Mouse (Mus musculus) forebrain, embryonic 10.5 days (tissue): ENCODE measurements around the gene Lgr6. TPM values are rescaled to one million over a fixed set of nuclear protein-coding genes. Genes with fewer than 3 reads are reported as not detected.

Experiments
- DNase-seq: peaks from one replicate; pipeline ENCODE4 v3.0.0-alpha.2; 2017; ENCODE audit warnings: low spot score; ENCODE audit errors: extremely low spot score
- H3K27ac ChIP-seq: fragments of 300-500 bp; sonication (generic); 2 replicates; pipeline ENCODE4 v1.5.1; 2016; ENCODE audit warnings: mild to moderate bottlenecking
- H3K27me3 ChIP-seq: fragments of 300-500 bp; sonication (generic); 2 replicates; pipeline ENCODE4 v1.6.1; 2016; ENCODE audit warnings: mild to moderate bottlenecking; ENCODE audit not compliant: poor library complexity, severe bottlenecking
- H3K36me3 ChIP-seq: fragments of 300-500 bp; sonication (generic); replicated peaks from 2 replicates; pipeline ENCODE4 v1.6.1; 2016; ENCODE audit warnings: mild to moderate bottlenecking, moderate library complexity
- H3K4me1 ChIP-seq: fragments of 300-500 bp; sonication (generic); 2 replicates; pipeline ENCODE4 v1.6.1; 2016
- H3K4me3 ChIP-seq: fragments of 300-500 bp; sonication (generic); 2 replicates; pipeline ENCODE4 v1.5.1; 2016; ENCODE audit warnings: mild to moderate bottlenecking, moderate library complexity
- H3K9me3 ChIP-seq: fragments of 300-500 bp; sonication (generic); 2 replicates; pipeline ENCODE4 v1.6.1; 2016; ENCODE audit warnings: mild to moderate bottlenecking, moderate library complexity
- WGBS: fragments of 180-500 bp; shearing (Covaris S2); methylation state at CpG from one replicate; pipeline ENCODE4 v1.1.7; 2016; 5-methylcytosine and 5-hydroxymethylcytosine counted together
- polyA plus RNA-seq: library from polyadenylated mRNA; unstranded; fragments of >200 nt; fragmentation: Nextera tagmentation; extraction: Ambion mirVana; gene quantifications from 2 replicates; pipeline ENCODE4 v1.2.1, GENCODE M21; 2016

Gene Lgr6
- 0.07 and 0.14 TPM in 2 replicates for polyA plus RNA-seq

DNA sequence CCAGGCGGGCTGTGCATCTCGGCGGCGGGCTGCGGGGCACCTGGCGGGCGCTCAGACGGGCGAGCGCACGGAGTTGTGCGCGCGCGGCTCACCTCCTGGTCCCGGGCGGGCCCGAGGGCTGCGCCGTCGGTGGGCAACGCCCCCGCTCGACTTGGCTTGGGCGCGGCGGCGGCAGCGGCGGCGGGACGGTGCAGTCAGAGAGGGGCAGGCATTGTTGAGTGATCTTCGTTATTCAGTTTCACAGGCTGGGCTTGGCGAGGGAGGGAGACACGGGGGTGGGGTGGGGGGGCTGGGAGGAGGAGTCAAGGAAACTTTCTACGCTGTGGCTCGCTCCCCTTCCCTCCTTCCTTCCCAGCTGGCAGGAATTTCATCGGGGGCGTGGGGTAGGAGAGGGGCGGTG is at the start of gene Lgr6:
Gene Lgr6, minus strand, starts transcription at position 153 of the 400 bp plus-strand sequence.
- no peak for DNase-seq
- no peaks in the 10 kb centered on the region for H3K9me3 ChIP-seq
- peak within 1 kb of the TSS; percentile 51 for H3K4me3 ChIP-seq
- H3K36me3 ChIP-seq: no peaks in the 10 kb centered on the region
- WGBS: under 1% methylated on average over 40 of the region's 40 CpGs
- peaks cover 89% of the 10 kb centered on the region for H3K27me3 ChIP-seq
- peaks cover 19% of the 10 kb centered on the region for H3K4me1 ChIP-seq
- no peak within 1 kb of the TSS for H3K27ac ChIP-seq

DNA sequence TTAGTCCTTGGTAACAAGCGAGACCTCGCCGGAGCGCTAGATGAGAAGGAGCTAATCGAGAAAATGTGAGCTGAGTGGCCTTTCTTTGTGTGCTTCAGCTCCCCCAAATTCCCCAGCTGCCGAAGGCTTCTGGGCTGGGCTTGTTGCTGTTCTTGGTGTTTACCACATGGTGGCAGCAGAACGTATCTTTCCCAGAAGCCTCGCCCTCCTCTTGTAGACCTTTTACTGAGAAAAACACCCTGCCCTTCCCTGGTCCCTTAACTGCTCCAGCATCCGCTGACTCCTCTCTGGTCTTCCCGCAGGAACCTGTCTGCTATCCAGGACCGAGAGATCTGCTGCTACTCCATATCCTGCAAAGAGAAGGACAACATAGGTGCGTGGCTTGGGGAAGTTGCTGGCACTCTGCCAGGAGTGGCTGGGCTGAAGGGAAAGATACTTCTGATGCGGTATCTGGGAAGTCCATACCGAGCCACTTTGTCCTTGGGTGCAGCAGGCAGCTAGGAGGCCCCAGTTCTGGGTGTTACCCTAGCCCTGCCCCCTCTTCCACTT is 49.4 kb upstream of the Lgr6 start:
- H3K27me3 ChIP-seq: no peaks in the 10 kb centered on the region
- H3K4me1 ChIP-seq: peaks cover 29% of the 10 kb centered on the region
- H3K9me3 ChIP-seq: no peaks in the 10 kb centered on the region
- peak; percentile 79 for DNase-seq
- peak overlapping the region; percentile 42 for H3K4me3 ChIP-seq
- 3% methylated on average over 14 of the region's 14 CpGs for WGBS
- H3K36me3 ChIP-seq: peaks cover 46% of the 10 kb centered on the region
- H3K27ac ChIP-seq: peak overlapping the region; percentile 86

DNA sequence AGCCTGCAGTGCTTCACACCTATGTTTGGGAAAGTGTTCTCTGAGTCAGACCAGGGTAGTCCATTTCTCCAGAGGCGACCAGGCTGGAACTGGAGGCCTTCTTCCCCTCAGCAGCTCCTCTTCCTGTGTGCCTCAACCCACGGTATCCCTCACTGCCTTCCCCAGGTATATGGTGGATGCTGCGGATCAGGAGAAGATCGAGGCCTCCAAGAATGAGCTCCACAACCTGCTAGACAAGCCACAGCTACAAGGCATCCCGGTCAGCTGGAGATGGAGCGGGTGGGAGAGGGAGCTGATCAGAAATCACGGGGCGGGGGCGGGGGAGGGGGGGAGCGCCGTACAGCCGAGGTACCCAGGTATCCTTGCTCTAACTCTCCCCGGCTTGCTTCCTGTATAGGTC is 48.9 kb upstream of the Lgr6 start:
- Histone ChIP-seq H3K27ac (peak overlapping the region; percentile 86), H3K36me3 (peaks cover 46% of the 10 kb centered on the region), H3K4me1 (peaks cover 25% of the 10 kb centered on the region), H3K27me3 (no peaks in the 10 kb centered on the region), H3K9me3 (no peaks in the 10 kb centered on the region), H3K4me3 (peak overlapping the region; percentile 42)
- no peak for DNase-seq
- 19% methylated on average over 13 of the region's 13 CpGs for WGBS

DNA sequence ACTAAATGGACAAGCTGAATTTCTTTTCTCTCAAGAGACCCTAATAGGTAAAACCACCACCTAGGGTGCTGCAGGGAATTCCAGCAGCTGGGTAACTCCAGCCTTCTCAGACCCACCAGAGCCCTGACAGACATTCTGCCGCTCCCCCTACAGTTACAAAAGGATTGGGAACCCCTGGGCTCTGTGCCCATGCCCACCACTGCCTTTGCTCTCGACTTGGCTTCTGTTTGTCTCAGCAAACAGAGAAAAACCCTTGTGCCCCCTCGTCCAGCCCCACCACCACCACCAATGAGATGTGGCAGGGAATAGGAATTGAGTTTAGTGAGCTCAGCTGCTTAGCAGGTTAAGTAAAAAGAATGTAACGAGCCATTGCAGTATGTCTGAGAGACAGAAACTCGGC is 43.9 kb upstream of the Lgr6 start:
- no peak for DNase-seq
- Histone ChIP-seq H3K36me3 (peaks cover 18% of the 10 kb centered on the region), H3K27me3 (peaks cover 21% of the 10 kb centered on the region), H3K4me3 (no peak overlapping the region), H3K4me1 (peaks cover 31% of the 10 kb centered on the region), H3K9me3 (no peaks in the 10 kb centered on the region), H3K27ac (no peak overlapping the region)
- 82% methylated on average over 5 of the region's 5 CpGs for WGBS

DNA sequence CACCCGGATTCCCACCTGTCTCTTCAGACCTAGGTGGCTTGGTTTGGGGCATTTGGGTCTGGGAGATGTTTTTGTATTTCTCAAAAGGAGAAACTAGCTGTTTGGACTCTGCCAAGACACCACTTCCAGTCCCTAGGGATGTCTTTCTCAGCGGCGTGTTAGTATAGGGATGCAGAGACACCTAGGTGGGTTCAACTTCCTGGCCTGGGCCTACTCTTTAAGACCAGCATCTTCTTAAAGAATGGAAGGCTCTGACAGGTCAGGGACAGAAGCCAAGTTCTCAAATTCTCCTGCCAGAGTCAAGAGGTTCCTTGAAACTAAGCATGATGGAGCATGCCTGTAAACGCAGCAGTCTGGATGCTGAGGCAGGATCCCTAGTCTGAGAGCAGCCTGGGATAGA is 43.4 kb upstream of the Lgr6 start:
- Histone ChIP-seq H3K9me3 (no peaks in the 10 kb centered on the region), H3K4me1 (peaks cover 28% of the 10 kb centered on the region), H3K27ac (no peak overlapping the region), H3K4me3 (peak overlapping the region; percentile 96), H3K36me3 (peaks cover 18% of the 10 kb centered on the region), H3K27me3 (peaks cover 26% of the 10 kb centered on the region)
- 83% methylated on average over 4 of the region's 4 CpGs for WGBS
- DNase-seq: no peak

DNA sequence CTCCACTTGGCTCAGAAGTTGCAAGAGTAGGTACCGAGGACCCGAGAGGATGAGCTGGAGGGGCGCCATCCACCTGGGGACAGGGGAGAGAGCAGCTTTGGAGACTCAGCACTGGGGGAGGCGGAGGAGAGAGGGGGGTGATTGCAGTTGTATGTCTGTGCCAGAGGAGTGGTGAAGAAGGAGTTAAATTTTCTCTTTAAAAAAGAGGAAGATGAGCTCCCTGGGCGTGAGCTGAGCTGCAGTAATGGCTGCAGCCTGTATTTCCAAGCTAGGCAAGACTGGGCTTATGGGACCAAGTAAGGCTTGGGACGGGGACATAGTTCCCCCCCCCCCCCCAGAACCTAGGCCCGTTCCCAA is 42.6 kb upstream of the Lgr6 start:
- Histone ChIP-seq H3K27me3 (peaks cover 34% of the 10 kb centered on the region), H3K9me3 (no peaks in the 10 kb centered on the region), H3K36me3 (peaks cover 17% of the 10 kb centered on the region), H3K4me3 (peak overlapping the region; percentile 96), H3K4me1 (peaks cover 28% of the 10 kb centered on the region), H3K27ac (peak overlapping the region; percentile 92)
- DNase-seq: no peak
- WGBS: 4% methylated on average over 7 of the region's 7 CpGs

DNA sequence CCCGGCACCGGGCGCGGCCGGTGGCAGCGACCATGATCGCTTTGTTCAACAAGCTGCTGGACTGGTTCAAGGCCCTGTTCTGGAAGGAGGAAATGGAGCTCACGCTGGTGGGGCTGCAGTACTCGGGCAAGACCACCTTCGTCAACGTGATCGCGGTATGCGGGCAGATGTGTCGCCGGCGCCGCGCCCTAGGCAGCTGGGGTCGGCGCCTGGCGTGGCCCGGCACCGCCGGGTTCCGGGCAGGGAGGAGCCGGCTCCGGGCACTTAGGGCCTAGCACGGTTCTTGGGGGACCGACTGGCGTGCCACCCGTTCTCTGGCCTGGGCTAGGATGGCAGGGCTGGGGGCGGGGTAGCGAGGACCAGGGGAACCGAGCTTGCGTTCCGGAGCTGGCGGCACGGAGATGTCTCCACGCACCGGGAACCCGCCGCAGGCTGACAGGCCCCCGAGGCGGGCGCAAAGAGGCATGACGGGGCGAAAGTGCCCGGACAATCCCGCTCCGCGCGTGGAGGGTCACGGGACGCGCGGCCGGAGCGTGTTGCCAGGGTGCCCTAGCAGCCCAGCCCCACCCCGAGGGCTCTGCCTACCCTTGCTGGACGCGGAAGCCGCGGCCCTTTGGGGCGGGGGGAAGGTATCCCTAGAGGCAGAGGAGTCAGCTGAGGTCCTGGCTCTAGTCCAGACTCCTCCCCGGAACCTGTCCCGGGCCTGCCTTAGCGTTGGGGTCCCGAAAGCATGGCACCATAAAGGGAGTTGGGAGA is 42.0 kb upstream of the Lgr6 start:
- Histone ChIP-seq H3K27me3 (peaks cover 35% of the 10 kb centered on the region), H3K27ac (peak overlapping the region; percentile 92), H3K4me3 (peak overlapping the region; percentile 96), H3K9me3 (no peaks in the 10 kb centered on the region), H3K4me1 (peaks cover 28% of the 10 kb centered on the region), H3K36me3 (peaks cover 12% of the 10 kb centered on the region)
- DNase-seq: peak; percentile 70
- WGBS: under 1% methylated on average over 69 of the region's 69 CpGs

DNA sequence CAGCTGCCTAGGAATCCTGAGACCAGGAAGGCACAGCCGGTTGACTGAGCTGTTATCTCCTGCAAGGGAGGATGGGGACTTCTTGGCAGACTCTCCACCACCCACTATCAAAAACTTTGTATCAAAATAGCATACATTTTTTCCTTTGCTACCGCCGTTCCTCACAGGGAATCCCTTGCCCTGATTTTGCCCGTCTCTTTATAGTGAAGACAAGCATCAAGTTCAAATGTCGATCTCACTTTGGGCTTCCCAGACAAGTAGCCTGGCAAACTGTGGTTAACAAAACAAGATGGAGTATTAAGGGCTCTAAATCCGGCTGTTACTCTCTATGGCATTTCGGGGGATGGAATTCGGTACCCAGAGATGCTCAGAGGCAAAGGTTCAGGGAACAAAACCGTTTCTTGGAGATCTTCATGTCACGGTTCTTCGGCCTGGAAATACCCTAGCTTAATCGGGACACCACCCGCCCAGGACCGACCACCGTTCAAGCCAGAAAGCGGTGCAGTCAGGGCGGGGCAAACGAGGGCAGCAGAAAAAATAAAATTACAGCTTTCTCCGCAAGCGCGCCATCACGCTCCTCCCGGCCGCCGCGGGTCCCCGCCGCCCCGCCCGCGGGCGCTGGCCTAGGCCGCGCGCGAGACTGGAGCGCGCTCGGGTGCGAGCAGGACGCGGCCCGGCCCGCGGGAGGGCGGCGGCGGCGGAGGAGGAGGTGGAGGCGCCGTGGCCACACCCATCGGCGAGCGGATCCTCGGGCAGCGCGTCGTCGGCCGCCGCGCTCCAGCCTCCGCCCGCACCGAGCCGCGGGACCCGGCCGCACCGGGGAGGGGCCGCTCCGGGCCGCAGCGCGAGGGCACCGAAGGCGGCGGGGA is 41.2 kb upstream of the Lgr6 start, which contains the start of gene Arl8a:
Gene Arl8a, plus strand, starts transcription at position 748 of the 869 bp plus-strand sequence.
- H3K4me1 ChIP-seq: peaks cover 28% of the 10 kb centered on the region
- WGBS: under 1% methylated on average over 78 of the region's 78 CpGs

DNA sequence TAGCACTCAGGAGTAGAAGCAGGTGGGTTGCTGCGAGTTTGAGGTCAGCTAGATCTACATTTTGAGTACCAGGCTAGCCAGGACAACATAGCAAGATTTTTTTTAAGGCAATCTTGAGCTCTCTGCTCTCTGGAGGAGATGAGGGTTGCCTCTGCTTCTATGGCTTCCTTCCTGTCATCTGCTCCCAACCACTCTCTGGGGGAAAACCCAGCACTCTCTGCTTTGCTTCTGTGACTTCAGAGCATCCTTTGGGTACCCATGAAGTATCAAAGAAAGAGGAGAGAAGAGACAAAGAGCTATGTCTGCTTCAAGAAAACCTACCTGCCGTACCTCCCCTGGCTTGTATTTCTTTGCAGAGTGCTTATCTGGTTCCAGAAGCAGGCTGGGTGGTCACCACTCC is 38.9 kb upstream of the Lgr6 start:
- WGBS: 80% methylated on average over 2 of the region's 2 CpGs
- Histone ChIP-seq H3K9me3 (no peaks in the 10 kb centered on the region), H3K4me3 (no peak overlapping the region), H3K27ac (no peak overlapping the region), H3K27me3 (peaks cover 35% of the 10 kb centered on the region), H3K4me1 (peaks cover 26% of the 10 kb centered on the region), H3K36me3 (no peaks in the 10 kb centered on the region)
- DNase-seq: no peak

More for the DNA sequence above, 41.2 kb upstream of the Lgr6 start, which contains the start of gene Arl8a:
- DNase-seq: peak; percentile 73
- H3K36me3 ChIP-seq: peaks cover 7% of the 10 kb centered on the region
- peak within 1 kb of the TSS; percentile 92 for H3K27ac ChIP-seq
- peak within 1 kb of the TSS; percentile 96 for H3K4me3 ChIP-seq
- H3K9me3 ChIP-seq: no peaks in the 10 kb centered on the region
- H3K27me3 ChIP-seq: peaks cover 35% of the 10 kb centered on the region

DNA sequence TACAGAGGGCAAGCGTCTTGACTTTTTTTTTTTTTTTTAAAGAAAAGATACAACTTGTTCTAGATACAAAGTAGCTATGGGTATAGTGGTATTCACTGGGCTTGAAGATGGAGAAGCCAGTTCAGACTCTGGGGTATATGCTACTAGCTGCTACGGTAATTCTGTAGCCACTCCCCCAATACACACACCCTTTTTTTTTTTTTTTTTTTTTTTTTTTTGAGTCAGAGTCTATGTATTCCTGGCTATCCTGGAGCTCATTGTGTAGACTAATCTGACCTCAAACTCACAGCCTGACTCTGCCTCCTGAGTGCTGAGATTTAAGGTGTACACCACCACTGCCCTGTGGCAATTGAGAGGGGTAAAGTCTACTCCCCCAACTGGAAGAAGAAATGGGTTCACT is 37.4 kb upstream of the Lgr6 start:
- DNase-seq: no peak
- WGBS: 86% methylated on average over 2 of the region's 2 CpGs

DNA sequence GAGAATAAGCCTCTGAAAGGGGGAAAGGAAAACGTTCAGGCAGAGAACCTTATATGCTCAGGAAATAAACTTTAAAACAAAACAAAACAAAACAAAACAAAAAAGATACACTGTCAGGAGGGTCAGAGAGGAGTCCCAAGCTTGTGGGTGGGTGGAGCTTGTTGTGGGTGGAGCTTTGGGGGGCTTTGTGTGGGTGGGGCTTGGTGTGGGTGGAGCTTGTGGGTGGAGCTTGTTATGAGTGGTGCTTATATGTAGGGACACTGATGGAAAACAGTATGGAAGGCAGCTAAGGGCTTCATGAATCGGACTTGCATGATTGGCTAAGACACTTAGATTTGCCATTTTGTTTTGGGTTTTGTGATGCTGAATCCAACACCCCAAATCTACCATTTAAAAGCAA is 34.8 kb upstream of the Lgr6 start:
- H3K36me3 ChIP-seq: no peaks in the 10 kb centered on the region

More for the DNA sequence above, 37.4 kb upstream of the Lgr6 start:
- H3K4me3 ChIP-seq: no peak overlapping the region
- no peaks in the 10 kb centered on the region for H3K36me3 ChIP-seq
- H3K9me3 ChIP-seq: no peaks in the 10 kb centered on the region
- no peak overlapping the region for H3K27ac ChIP-seq
- H3K27me3 ChIP-seq: peaks cover 35% of the 10 kb centered on the region
- H3K4me1 ChIP-seq: peaks cover 11% of the 10 kb centered on the region

DNA sequence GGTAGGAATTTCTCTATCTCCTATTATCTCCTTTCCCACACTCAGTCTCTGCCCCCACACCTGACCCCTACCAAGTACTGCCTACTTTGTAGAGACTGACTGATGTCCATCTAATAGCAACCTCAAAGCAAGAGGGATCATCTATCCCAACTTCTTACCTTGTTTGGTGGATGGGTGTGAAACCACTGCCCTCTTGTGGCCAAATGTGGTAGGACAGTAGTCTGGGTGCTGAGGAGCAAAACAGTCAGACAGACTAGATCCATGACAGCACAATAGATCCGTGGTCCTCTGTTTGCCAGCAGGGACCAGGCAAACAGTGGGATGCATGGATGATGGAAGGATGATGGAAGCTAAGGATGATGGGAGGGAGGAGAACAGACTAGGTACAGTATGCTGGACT is 31.4 kb upstream of the Lgr6 start:
- peaks cover 10% of the 10 kb centered on the region for H3K4me1 ChIP-seq
- H3K9me3 ChIP-seq: no peaks in the 10 kb centered on the region
- DNase-seq: peak; percentile 82
- H3K27ac ChIP-seq: no peak overlapping the region
- 26% methylated on average over 1 of the region's 1 CpGs for WGBS
- H3K4me3 ChIP-seq: no peak overlapping the region
- no peaks in the 10 kb centered on the region for H3K36me3 ChIP-seq
- H3K27me3 ChIP-seq: no peaks in the 10 kb centered on the region

More for the DNA sequence above, 34.8 kb upstream of the Lgr6 start:
- 77% methylated on average over 2 of the region's 2 CpGs for WGBS
- no peaks in the 10 kb centered on the region for H3K4me1 ChIP-seq
- no peaks in the 10 kb centered on the region for H3K9me3 ChIP-seq
- DNase-seq: no peak
- H3K4me3 ChIP-seq: no peak overlapping the region
- H3K27me3 ChIP-seq: peaks cover 23% of the 10 kb centered on the region
- no peak overlapping the region for H3K27ac ChIP-seq
